Mouse (Mus musculus) E14TG2a.4 (cell line): ENCODE measurements at regions not wholly inside any gene's neighbourhood (a gene's known extent, or its start where the extent isn't known, plus 50 kb on each side); places are given as distances from the start of the nearest gene placed in this dataset.

ENCODE experiments used
- H3K27me3 ChIP-seq: 2 replicates; pipeline ENCODE4 v1.6.1; 2014; ENCODE audit warnings: low read length, control low read depth; ENCODE audit not compliant: insufficient read depth
- H3K36me3 ChIP-seq: 2 replicates; pipeline ENCODE4 v1.6.1; 2014; ENCODE audit warnings: low read length, control low read depth; ENCODE audit not compliant: insufficient read depth
- H3K4me1 ChIP-seq: replicated peaks from 2 replicates; pipeline ENCODE4 v1.6.1; 2014; ENCODE audit warnings: low read depth, low read length, control low read depth
- H3K4me3 ChIP-seq: replicated peaks from 2 replicates; pipeline ENCODE4 v1.5.1; 2014; ENCODE audit warnings: mild to moderate bottlenecking, low read length
- H3K9me3 ChIP-seq: 2 replicates; pipeline ENCODE4 v1.6.1; 2014; ENCODE audit warnings: low read length, control low read depth
- CTCF ChIP-seq: conservative IDR thresholded peaks from 2 replicates; pipeline ENCODE4 v1.5.1; 2014; ENCODE audit warnings: low read length
- NANOG ChIP-seq: IDR thresholded peaks from 2 replicates; pipeline ENCODE4 v1.6.1; 2014; ENCODE audit warnings: borderline replicate concordance, low read length, mixed read lengths
- POU5F1 ChIP-seq: IDR thresholded peaks from 2 replicates; pipeline ENCODE4 v1.6.1; 2014; ENCODE audit warnings: low read length, borderline replicate concordance

GRCm38 (mm10) chr13:78783591-78784240 is 584.2 kb upstream of the Nr2f1 start:
- Histone ChIP-seq H3K4me1 (no peaks in the 10 kb centered on the region), H3K4me3 (no peak overlapping the region), H3K27me3 (no peaks in the 10 kb centered on the region), H3K36me3 (no peaks in the 10 kb centered on the region), H3K9me3 (no peaks in the 10 kb centered on the region)
- TF ChIP-seq NANOG = no peak
- no peak for TF ChIP-seq POU5F1
- no peak for TF ChIP-seq CTCF
